Mouse (Mus musculus) small intestine, adult 2 months (tissue): Measurements from ENCODE around the gene Fam168a.

Experiments used
- CTCF ChIP-seq: fragments of 200-500 bp; IDR thresholded peaks from 2 replicates; pipeline ENCODE4 v1.5.1; 2012; ENCODE audit warnings: low read depth, mild to moderate bottlenecking, control low read depth, inconsistent platforms, low read length, moderate library complexity, mixed read lengths; ENCODE audit not compliant: insufficient replicate concordance, insufficient read length; ENCODE audit errors: extremely low read depth
- POLR2A ChIP-seq: fragments of 200-500 bp; IDR thresholded peaks from 2 replicates; pipeline ENCODE4 v1.6.1; 2012; ENCODE audit warnings: low read depth, mild to moderate bottlenecking, control low read depth, inconsistent platforms, low read length, moderate library complexity

DNA sequence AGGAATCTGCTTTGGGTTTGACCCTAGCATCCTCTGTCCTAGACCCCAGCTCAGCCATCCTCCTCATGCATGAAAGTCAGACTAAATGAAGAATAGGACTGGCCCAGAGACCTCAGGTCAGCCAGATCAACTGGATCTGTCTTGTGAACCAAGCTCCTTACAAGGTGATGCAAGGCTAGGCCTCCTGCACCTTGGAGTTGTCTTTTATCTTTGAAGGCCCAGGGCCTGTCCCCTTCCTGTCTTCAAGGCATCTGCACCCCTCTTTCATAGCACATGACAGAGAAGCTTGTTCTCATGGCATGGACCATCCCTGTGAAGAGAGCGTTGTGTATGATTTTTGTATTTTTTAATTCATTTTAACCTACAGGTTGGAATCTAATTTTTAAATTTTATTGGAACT lies 134.5 kb downstream of the Fam168a start:
- no peak for TF ChIP-seq CTCF
- TF ChIP-seq POLR2A: no peak
